Mouse (Mus musculus): Measurements from ENCODE around the gene Gm13289.
"Not testable (repeated sequence)": the region's sequence is repeated elsewhere in the genome, so short reads cannot be mapped to it uniquely, and the experiment has no call there.

Gm13289 gene

DNA sequence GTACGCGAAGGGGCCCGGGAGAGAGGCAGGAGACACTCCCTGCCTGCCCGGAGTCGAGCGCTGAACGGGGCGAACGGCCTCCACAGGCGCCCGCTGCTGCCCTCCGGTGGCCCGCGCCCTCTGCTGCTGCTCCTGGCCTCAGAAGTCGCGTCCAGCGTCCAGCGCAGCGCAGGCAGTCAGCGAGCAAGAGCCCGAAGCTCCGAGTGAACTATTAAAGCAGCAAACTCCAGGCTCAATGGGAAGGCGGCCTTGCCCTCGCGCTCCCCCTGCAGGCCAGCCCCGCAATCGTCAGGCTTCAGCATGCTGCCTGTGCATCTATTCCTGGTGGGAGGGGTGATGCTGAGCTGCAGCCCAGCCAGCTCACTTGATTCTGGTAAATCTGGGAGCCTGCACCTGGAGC is 8.7 kb downstream of the Gm13289 start, which contains the start of gene Gm13276:
Gm13276 (plus strand) TSS at position 301 of the 400 bp plus-strand sequence.
- DNase-seq, result not testable (repeated sequence)

DNA sequence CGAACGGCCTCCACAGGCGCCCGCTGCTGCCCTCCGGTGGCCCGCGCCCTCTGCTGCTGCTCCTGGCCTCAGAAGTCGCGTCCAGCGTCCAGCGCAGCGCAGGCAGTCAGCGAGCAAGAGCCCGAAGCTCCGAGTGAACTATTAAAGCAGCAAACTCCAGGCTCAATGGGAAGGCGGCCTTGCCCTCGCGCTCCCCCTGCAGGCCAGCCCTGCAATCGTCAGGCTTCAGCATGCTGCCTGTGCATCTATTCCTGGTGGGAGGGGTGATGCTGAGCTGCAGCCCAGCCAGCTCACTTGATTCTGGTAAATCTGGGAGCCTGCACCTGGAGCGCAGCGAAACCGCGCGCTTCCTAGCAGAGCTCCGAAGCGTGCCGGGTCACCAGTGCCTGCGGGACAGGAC is 11.7 kb downstream of the Gm13289 start, which contains the start of gene Gm13277:
Gm13277 (plus strand) TSS at position 231 of the 400 bp plus-strand sequence.
- DNase-seq, result peak; percentile 71 to 76

DNA sequence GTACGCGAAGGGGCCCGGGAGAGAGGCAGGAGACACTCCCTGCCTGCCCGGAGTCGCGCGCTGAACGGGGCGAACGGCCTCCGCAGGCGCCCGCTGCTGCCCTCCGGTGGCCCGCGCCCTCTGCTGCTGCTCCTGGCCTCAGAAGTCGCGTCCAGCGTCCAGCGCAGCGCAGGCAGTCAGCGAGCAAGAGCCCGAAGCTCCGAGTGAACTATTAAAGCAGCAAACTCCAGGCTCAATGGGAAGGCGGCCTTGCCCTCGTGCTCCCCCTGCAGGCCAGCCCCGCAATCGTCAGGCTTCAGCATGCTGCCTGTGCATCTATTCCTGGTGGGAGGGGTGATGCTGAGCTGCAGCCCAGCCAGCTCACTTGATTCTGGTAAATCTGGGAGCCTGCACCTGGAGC is 14.5 kb downstream of the Gm13289 start, which contains the start of gene Gm13278:
Gm13278 (plus strand) TSS at position 301 of the 400 bp plus-strand sequence.
- DNase-seq, result not testable (repeated sequence)

DNA sequence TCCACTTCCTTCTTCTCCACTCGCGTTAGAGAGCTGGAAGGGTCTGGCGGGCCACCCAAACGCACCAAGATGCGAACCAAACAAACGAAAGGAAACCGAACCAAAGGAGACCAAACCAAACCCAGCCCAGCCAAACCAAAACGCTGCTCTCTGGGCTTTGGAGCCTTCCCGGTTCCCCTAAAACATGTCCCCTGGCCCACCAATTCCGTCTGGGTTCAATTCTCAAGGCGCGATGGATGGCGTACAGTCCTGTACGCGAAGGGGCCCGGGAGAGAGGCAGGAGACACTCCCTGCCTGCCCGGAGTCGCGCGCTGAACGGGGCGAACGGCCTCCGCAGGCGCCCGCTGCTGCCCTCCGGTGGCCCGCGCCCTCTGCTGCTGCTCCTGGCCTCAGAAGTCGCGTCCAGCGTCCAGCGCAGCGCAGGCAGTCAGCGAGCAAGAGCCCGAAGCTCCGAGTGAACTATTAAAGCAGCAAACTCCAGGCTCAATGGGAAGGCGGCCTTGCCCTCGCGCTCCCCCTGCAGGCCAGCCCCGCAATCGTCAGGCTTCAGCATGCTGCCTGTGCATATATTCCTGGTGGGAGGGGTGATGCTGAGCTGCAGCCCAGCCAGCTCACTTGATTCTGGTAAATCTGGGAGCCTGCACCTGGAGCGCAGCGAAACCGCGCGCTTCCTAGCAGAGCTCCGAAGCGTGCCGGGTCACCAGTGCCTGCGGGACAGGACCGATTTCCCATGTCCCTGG is 17.4 kb downstream of the Gm13289 start, which contains the start of gene Gm13275:
Gm13275 (plus strand) TSS at position 552 of the 740 bp plus-strand sequence.
- peak; percentile 67 to 74 for DNase-seq

DNA sequence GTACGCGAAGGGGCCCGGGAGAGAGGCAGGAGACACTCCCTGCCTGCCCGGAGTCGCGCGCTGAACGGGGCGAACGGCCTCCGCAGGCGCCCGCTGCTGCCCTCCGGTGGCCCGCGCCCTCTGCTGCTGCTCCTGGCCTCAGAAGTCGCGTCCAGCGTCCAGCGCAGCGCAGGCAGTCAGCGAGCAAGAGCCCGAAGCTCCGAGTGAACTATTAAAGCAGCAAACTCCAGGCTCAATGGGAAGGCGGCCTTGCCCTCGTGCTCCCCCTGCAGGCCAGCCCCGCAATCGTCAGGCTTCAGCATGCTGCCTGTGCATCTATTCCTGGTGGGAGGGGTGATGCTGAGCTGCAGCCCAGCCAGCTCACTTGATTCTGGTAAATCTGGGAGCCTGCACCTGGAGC is 20.4 kb downstream of the Gm13289 start, which contains the start of gene Gm13279:
Gm13279 (plus strand) TSS at position 301 of the 400 bp plus-strand sequence.
- not testable (repeated sequence) for DNase-seq

DNA sequence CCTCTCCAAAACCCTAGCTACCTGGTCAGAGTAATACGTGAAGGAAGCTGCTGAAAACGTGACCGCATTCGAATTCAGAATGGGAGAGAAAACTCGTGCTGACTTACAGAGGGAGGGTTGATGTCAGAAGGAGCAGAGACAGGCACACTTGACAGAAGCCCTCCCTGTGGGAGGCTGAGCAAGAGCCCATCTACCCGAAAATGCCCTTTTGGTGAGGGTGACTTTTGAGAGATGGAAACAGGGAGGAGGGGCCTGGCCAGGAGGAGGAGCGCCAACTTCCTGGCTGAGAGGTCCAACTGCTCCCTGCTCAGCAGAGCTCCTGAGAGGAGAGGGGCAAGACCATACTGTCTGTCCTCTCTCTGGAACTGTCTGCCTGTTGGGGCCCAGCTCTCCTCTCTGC is 22.6 kb downstream of the Gm13289 start, which contains the start of gene Gm13285:
Gm13285 (plus strand) TSS at position 301 of the 400 bp plus-strand sequence.
- DNase-seq, result not testable (repeated sequence)

DNA sequence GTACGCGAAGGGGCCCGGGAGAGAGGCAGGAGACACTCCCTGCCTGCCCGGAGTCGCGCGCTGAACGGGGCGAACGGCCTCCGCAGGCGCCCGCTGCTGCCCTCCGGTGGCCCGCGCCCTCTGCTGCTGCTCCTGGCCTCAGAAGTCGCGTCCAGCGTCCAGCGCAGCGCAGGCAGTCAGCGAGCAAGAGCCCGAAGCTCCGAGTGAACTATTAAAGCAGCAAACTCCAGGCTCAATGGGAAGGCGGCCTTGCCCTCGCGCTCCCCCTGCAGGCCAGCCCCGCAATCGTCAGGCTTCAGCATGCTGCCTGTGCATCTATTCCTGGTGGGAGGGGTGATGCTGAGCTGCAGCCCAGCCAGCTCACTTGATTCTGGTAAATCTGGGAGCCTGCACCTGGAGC is 26.2 kb downstream of the Gm13289 start, which contains the start of gene Gm13287:
Gm13287 (plus strand) TSS at position 301 of the 400 bp plus-strand sequence.
- not testable (repeated sequence) for DNase-seq

DNA sequence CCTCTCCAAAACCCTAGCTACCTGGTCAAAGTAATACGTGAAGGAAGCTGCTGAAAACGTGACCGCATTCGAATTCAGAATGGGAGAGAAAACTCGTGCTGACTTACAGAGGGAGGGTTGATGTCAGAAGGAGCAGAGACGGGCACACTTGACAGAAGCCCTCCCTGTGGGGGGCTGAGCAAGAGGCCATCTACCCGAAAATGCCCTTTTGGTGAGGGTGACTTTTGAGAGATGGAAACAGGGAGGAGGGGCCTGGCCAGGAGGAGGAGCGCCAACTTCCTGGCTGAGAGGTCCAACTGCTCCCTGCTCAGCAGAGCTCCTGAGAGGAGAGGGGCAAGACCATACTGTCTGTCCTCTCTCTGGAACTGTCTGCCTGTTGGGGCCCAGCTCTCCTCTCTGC is 28.5 kb downstream of the Gm13289 start, which contains the start of gene Gm13288:
Gm13288 (plus strand) TSS at position 301 of the 400 bp plus-strand sequence.
- DNase-seq, result not testable (repeated sequence)

DNA sequence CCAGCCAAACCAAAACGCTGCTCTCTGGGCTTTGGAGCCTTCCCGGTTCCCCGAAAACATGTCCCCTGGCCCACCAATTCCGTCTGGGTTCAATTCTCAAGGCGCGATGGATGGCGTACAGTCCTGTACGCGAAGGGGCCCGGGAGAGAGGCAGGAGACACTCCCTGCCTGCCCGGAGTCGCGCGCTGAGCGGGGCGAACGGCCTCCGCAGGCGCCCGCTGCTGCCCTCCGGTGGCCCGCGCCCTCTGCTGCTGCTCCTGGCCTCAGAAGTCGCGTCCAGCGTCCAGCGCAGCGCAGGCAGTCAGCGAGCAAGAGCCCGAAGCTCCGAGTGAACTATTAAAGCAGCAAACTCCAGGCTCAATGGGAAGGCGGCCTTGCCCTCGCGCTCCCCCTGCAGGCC is 29.0 kb downstream of the Gm13289 start:
- peak; percentile 23 to 33 for DNase-seq

DNA sequence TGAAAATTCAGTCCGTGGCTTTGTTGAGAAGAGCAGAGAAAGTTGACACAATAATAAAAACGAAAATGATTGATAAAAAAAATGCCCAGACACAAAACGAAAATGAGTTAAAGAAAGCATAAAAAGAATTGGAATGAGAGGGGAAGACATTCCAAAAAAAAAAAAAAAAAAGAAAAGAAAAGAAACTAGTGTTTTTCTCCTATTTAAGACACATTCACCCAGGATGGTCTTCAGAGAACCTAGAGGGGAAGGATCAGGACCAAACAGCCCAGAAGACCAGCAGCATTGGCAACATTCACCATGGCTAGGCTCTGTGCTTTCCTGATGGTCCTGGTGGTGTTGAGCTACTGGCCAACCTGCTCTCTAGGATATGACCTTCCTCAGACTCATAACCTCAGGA is 39.2 kb downstream of the Gm13289 start, which contains the start of gene Ifna7:
Ifna7 (plus strand) TSS at position 301 of the 400 bp plus-strand sequence.
- DNase-seq, result no peak

DNA sequence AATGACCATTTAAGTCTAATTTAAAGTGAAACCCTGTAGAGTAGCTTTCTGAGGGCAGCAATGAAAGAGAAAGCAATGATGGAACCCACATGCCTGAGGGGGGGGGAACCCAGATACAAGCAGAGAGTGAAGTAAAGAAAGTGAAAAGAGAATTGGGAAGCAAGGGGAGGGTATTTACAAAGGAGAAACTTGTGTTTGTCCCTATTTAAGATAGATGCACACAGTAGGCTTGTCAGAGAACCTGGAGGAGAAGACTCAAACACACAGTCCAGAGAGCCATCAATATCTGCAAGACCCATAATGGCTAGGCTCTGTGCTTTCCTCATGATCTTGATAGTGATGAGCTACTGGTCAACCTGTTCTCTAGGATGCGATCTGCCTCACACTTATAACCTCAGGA is 42.9 kb downstream of the Gm13289 start, which contains the start of gene Ifna11:
Ifna11 (plus strand) TSS at position 301 of the 400 bp plus-strand sequence.
- no peak for DNase-seq

DNA sequence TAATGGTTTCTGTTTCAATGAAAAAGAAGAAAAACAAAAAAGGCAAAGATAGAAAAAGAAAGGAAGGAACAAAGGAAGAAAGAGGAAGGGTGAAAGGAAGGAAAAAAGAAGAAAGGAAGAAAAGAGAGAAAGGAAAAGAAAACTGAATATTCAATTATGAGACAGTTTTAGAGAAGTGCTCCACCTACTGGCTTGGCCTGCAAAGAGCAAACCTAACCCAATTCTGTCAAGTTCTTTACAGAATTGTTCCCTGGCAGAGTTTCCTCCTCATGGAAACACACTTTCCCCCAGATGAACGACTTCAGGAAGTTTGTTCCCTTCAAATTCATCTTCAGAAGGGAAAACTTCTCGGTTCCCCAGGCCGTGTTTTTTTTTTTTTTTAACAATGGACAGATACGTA is 46.3 kb downstream of the Gm13289 start:
- peak in 1 of 2 experiments; percentile 7 for DNase-seq

Data from kidney, adult 8-10 months (tissue).